Mouse (Mus musculus): ENCODE data around the gene Gpank1.

GRCm38 (mm10) chr17:35157661-35158175 is 36.5 kb downstream of the Gpank1 start:
- TF ChIP-seq ETS1 (IDR thresholded peaks at IDR 0.05; ENCODE audit: low read depth, low read length) (no peak), ZNF384 (IDR thresholded peaks at IDR 0.05; ENCODE audit: low read depth, low read length) (no peak)
